Mouse (Mus musculus): ENCODE measurements around the gene Gm10638. TPM values are rescaled to one million over a fixed set of nuclear protein-coding genes. Genes with fewer than 3 reads are reported as not detected.

Gene Gm10638
- polyA plus RNA-seq, 1 experiment from 2014 or later: 8.5 TPM

DNA sequence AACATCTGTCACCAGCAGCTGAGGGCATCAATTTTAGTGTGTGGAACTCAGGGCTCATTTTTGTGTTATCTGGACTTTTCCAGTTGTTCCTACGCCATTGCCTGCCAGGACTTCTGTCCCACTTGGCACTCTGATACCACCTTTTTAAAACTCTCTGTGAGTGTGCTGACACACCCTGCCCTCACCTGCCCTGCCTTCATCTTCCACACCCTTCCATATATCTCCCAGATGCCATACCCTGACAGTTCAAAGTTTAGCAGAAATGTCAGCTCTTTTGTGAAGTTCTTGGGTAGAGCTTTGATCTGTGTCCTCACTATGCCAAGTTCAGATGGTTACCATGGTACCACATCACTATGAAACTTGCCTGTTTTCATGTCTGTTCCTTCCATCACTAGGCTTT, 44.1 kb downstream of the Gm10638 start:
- no peak for TF ChIP-seq EP300 (IDR thresholded peaks at IDR 0.05)
- TF ChIP-seq CTCF (IDR thresholded peaks at IDR 0.05): no peak
- Histone ChIP-seq H3K36me3 (ENCODE audit: insufficient read depth, low read length) (no peaks in the 10 kb centered on the region), H3K4me1 (ENCODE audit: insufficient read depth, low read depth, low read length) (peaks cover 8% of the 10 kb centered on the region), H3K9me3 (ENCODE audit: low read length) (no peaks in the 10 kb centered on the region), H3K27me3 (replicated peaks; ENCODE audit: insufficient read depth, low read length) (no peaks in the 10 kb centered on the region), H3K4me2 (replicated peaks; ENCODE audit: low read depth, low read length) (no peak overlapping the region), H3K4me3 (ENCODE audit: low read depth, low read length) (no peak overlapping the region), H3K27ac (ENCODE audit: low read length) (no peak overlapping the region), H3K9ac (replicated peaks; ENCODE audit: low read depth) (no peak overlapping the region)
- 63% methylated on average over 1 of the region's 1 CpGs for WGBS
- no peak for DNase-seq (ENCODE audit: low spot score)
- no peak for ATAC-seq

DNA sequence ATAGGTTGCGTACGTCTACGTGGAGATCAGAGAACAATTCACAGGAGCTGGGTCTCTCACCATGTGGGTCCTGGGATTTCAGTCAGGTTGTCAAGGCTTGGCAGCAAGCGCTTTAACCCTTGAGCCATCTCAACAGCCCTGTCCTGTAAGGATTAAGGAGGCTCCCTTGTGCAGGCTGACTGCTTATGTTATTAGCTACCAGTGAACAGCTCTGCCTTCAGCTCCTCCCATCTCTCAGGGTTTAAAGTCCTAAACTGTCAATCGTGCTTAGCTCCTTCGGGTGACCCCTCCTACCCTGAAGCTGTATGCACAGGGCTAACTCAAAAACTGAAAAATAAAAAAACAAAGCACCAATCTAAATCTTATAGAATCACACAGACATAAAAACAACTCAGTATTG, 46.0 kb downstream of the Gm10638 start:
- Histone ChIP-seq H3K4me2 (replicated peaks; ENCODE audit: low read depth, low read length) (no peak overlapping the region), H3K9me3 (ENCODE audit: low read length) (no peaks in the 10 kb centered on the region), H3K27ac (ENCODE audit: low read length) (no peak overlapping the region), H3K4me3 (ENCODE audit: low read depth, low read length) (no peak overlapping the region), H3K27me3 (replicated peaks; ENCODE audit: insufficient read depth, low read length) (no peaks in the 10 kb centered on the region), H3K4me1 (ENCODE audit: insufficient read depth, low read depth, low read length) (peaks cover 8% of the 10 kb centered on the region), H3K36me3 (ENCODE audit: insufficient read depth, low read length) (no peaks in the 10 kb centered on the region), H3K9ac (replicated peaks; ENCODE audit: low read depth) (no peak overlapping the region)
- TF ChIP-seq CTCF (IDR thresholded peaks at IDR 0.05) (no peak), EP300 (IDR thresholded peaks at IDR 0.05) (no peak)
- no peak for ATAC-seq
- no peak for DNase-seq (ENCODE audit: low spot score)
- 83% methylated on average over 6 of the region's 6 CpGs for WGBS

DNA sequence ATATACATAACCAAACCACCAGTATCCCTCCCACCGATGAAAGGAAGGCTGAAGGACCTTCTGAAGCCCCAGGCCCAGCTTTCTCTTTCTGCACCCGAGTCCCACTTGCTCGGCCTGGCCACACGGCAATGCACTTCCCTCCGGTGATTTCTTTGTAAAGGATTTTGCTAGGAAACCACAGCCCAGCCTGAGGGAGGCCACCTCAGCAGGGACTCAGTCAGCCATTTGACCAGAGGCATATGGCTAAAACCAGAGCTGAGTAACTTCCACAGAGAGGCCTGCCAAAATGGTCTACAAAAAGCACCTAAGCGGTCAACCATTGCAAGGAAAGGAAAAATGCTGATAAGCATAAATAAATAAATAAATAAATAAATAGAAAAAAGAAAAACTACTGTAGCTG, 49.2 kb downstream of the Gm10638 start:
- no peak for DNase-seq (ENCODE audit: low spot score)
- 45% methylated on average over 6 of the region's 6 CpGs for WGBS

More for the DNA sequence above, 49.2 kb downstream of the Gm10638 start:
- ATAC-seq: no peak
- Histone ChIP-seq H3K9ac (replicated peaks; ENCODE audit: low read depth) (no peak overlapping the region), H3K36me3 (ENCODE audit: insufficient read depth, low read length) (no peaks in the 10 kb centered on the region), H3K27me3 (replicated peaks; ENCODE audit: insufficient read depth, low read length) (no peaks in the 10 kb centered on the region), H3K27ac (ENCODE audit: low read length) (no peak overlapping the region), H3K4me1 (ENCODE audit: insufficient read depth, low read depth, low read length) (no peaks in the 10 kb centered on the region), H3K9me3 (ENCODE audit: low read length) (no peaks in the 10 kb centered on the region), H3K4me3 (ENCODE audit: low read depth, low read length) (no peak overlapping the region), H3K4me2 (replicated peaks; ENCODE audit: low read depth, low read length) (no peak overlapping the region)
- TF ChIP-seq EP300 (IDR thresholded peaks at IDR 0.05) (no peak), CTCF (IDR thresholded peaks at IDR 0.05) (no peak)

Other genes starting within 250 kb of the Gm10638 start
- gene Abcc12, start 165.0 kb upstream of the Gm10638 start, polyA plus RNA-seq (2015; fragmentation: Nextera tagmentation; extraction: Ambion mirVana): 0.30 and 0.39 TPM in 2 replicates
- gene Lonp2, start 121.7 kb upstream of the Gm10638 start, polyA plus RNA-seq (2015; fragmentation: Nextera tagmentation; extraction: Ambion mirVana): 37.9 and 48.9 TPM in 2 replicates
- gene Siah1a, start 235 bp downstream of the Gm10638 start, polyA plus RNA-seq (2015; fragmentation: Nextera tagmentation; extraction: Ambion mirVana): 43.3 and 50.3 TPM in 2 replicates
- gene N4bp1, start 139.6 kb downstream of the Gm10638 start, polyA plus RNA-seq (2015; fragmentation: Nextera tagmentation; extraction: Ambion mirVana): 5.4 and 6.4 TPM in 2 replicates